Mouse (Mus musculus) forebrain, embryonic 15.5 days (tissue): ENCODE measurements at regions not wholly inside any gene's neighbourhood (a gene's known extent, or its start where the extent isn't known, plus 50 kb on each side); places are given as distances from the start of the nearest gene placed in this dataset.

Source experiments
- ATAC-seq: fragments of 200-750 bp; cut with Nextera tagmentation; replicated peaks from 2 replicates; pipeline ENCODE4 v1.8.0; 2017; ENCODE audit warnings: mild to moderate bottlenecking, moderate TSS enrichment, moderate library complexity
- H3K27ac ChIP-seq: fragments of 300-500 bp; sonication (generic); replicated peaks from 2 replicates; pipeline ENCODE4 v1.5.1; 2015; ENCODE audit warnings: mild to moderate bottlenecking, inconsistent platforms
- H3K27me3 ChIP-seq: fragments of 300-500 bp; sonication (generic); 2 replicates; pipeline ENCODE4 v1.6.1; 2015; ENCODE audit warnings: inconsistent platforms
- H3K36me3 ChIP-seq: fragments of 300-500 bp; sonication (generic); 2 replicates; pipeline ENCODE4 v1.6.1; 2015; ENCODE audit warnings: mild to moderate bottlenecking, inconsistent platforms
- H3K4me1 ChIP-seq: fragments of 300-500 bp; sonication (generic); 2 replicates; pipeline ENCODE4 v1.6.1; 2015; ENCODE audit warnings: inconsistent platforms
- H3K4me2 ChIP-seq: fragments of 300-500 bp; sonication (generic); replicated peaks from 2 replicates; pipeline ENCODE4 v1.6.1; 2015; ENCODE audit warnings: mild to moderate bottlenecking, inconsistent platforms
- H3K4me3 ChIP-seq: fragments of 300-500 bp; sonication (generic); 2 replicates; pipeline ENCODE4 v1.5.1; 2015; ENCODE audit warnings: mild to moderate bottlenecking, inconsistent platforms
- H3K9ac ChIP-seq: fragments of 300-500 bp; sonication (generic); replicated peaks from 2 replicates; pipeline ENCODE4 v1.6.1; 2015; ENCODE audit warnings: mild to moderate bottlenecking, inconsistent platforms
- H3K9me3 ChIP-seq: fragments of 300-500 bp; sonication (generic); 2 replicates; pipeline ENCODE4 v1.6.1; 2016; ENCODE audit warnings: inconsistent platforms
- WGBS: fragments of 180-500 bp; shearing (Covaris S2); methylation state at CpG from one replicate; pipeline ENCODE4 v1.1.7; 2015; ENCODE audit warnings: mixed read lengths; 5-methylcytosine and 5-hydroxymethylcytosine counted together

DNA sequence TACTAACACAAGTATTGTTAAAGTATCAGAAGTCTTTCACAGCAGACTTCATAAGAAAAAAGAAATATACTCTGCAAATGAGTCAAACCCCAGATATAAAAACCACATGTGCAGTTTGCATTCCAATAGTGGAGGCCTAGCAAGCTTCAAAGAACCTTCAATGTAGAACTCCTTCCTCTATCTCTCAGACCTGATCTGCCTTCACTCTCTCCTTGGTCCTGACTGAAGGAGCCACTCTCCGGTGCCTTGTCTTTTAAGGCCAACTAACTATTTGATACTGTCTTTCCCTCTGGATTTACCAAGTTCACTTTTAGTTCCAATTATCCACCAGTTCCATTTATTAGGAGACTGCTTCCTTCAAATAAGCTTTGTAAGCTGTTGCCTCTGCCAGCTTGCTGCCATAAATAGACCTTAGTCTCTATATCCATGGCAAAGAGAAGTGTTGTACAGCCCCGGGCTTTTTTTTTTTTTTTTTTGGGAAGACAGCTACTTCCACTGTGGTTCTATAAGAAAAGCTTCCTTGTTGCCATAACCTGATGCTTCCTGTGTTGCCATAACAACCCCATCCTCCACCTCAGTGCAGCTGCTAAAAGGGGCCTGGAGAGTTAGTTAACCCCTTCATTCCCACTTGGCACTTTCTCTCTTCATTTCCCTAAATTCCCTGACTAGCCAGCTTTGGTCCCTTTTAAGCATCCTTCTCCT is 266.5 kb upstream of the Tbl1xr1 start:
- no peak overlapping the region for H3K4me2 ChIP-seq
- peaks cover 13% of the 10 kb centered on the region for H3K4me1 ChIP-seq
- H3K36me3 ChIP-seq: no peaks in the 10 kb centered on the region
- 0 out of 2 replicates have a peak overlapping the region, but pooled peaks have one; percentile 16 for H3K27ac ChIP-seq
- peak; percentile 84 for ATAC-seq
- no peak overlapping the region for H3K4me3 ChIP-seq
- no peaks in the 10 kb centered on the region for H3K9me3 ChIP-seq
- 1% methylated on average over 2 of the region's 2 CpGs for WGBS
- H3K27me3 ChIP-seq: no peaks in the 10 kb centered on the region
- no peak overlapping the region for H3K9ac ChIP-seq

DNA sequence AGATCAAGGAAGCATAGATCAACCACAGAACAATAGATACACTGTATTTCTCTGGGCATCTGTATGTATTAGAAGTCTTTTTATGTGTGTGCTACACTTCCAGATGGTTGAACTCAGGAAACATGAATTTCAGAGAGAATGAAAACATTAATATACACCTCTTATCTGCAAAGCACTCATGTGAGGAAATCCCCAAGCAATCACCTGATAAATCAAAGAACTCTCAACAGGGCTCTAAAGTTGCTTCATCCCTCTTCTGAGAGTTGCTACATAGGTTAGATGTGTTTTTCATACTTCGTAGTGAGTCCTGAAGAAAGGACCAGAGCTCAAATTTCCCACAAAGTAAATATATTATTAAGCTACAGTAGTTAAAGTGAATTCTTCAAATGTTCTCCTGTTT is 263.1 kb upstream of the Tbl1xr1 start:
- no peak overlapping the region for H3K4me3 ChIP-seq
- H3K27me3 ChIP-seq: no peaks in the 10 kb centered on the region
- H3K9ac ChIP-seq: no peak overlapping the region
- H3K36me3 ChIP-seq: no peaks in the 10 kb centered on the region
- H3K4me2 ChIP-seq: no peak overlapping the region
- H3K9me3 ChIP-seq: no peaks in the 10 kb centered on the region
- no peak for ATAC-seq
- peaks cover 22% of the 10 kb centered on the region for H3K4me1 ChIP-seq
- WGBS: 88% methylated on average over 1 of the region's 1 CpGs
- no peak overlapping the region for H3K27ac ChIP-seq

DNA sequence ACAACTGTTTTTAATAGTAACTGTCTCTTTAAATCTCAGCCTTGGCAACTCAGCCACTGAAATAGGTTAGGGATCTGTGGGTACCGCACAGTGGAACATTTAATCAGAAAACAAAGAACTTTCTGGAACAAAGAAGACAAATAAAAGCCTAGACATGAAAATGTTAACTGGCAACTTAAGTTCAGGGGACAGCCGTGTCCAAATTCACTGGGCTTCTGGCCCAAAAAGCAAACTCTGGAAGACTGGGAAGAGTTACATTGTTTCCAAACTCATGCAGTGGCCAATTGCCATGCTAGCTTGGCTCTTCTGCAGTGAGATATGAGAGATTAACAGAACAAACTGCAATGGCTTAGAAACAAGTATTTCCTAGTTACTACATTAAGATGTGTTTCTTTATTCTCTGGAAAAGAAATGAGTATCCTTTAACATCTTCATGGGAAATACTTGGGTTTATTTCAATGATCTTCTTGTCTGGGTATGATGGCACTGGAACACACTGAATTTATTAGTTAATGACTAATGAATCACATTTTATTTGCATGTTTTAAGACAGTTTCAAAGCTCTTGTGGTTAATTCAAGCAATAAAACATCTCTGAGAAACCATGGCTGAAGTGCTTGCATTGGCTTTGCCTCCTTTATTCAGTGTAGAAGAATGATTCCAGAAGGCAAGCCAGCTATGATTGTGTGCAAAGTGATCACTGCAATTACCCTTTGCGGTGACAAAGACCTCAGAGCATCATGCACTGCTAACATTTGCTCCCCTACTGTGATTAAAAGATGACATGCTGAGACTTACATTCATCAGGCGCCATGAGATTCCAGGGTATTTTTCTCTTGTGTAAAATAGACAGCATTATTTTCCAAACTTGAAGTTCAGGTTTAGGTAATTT is 259.2 kb upstream of the Tbl1xr1 start:
- ATAC-seq: 0 out of 2 replicates have a peak, but pooled peaks have one; percentile 41
- Histone ChIP-seq H3K9ac (no peak overlapping the region), H3K9me3 (no peaks in the 10 kb centered on the region)

DNA sequence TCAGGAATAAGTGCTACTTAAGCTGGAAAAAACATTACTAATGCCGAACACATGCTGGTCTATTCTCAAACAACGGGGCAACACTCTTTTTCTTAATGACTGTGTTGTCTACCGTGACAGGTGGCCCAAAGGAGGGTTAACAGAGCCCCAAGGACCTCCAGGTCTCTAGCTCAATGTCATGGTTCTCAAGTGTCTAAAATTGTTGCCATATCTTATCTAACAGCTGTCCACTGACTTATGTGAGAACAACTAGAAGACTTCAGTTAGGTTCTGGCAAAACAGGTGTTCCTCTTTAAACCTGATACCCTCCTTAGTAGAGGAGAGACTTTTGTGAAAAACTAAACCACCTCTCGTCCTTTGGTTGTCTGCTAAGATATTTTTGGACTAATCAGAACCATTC is 257.4 kb upstream of the Tbl1xr1 start:
- Histone ChIP-seq H3K4me3 (no peak overlapping the region), H3K36me3 (no peaks in the 10 kb centered on the region), H3K27me3 (no peaks in the 10 kb centered on the region), H3K4me2 (no peak overlapping the region), H3K9me3 (no peaks in the 10 kb centered on the region), H3K27ac (no peak overlapping the region), H3K9ac (no peak overlapping the region), H3K4me1 (peaks cover 13% of the 10 kb centered on the region; the same call in 1 of the 2 replicates)
- 68% methylated on average over 4 of the region's 4 CpGs for WGBS
- no peak for ATAC-seq

More for the DNA sequence above, 259.2 kb upstream of the Tbl1xr1 start:
- no peaks in the 10 kb centered on the region for H3K27me3 ChIP-seq
- WGBS: 15% methylated on average over 4 of the region's 4 CpGs
- peaks cover 9% of the 10 kb centered on the region; the same call in 1 of the 2 replicates for H3K4me1 ChIP-seq
- H3K27ac ChIP-seq: no peak overlapping the region
- H3K36me3 ChIP-seq: no peaks in the 10 kb centered on the region
- no peak overlapping the region for H3K4me2 ChIP-seq
- H3K4me3 ChIP-seq: no peak overlapping the region

DNA sequence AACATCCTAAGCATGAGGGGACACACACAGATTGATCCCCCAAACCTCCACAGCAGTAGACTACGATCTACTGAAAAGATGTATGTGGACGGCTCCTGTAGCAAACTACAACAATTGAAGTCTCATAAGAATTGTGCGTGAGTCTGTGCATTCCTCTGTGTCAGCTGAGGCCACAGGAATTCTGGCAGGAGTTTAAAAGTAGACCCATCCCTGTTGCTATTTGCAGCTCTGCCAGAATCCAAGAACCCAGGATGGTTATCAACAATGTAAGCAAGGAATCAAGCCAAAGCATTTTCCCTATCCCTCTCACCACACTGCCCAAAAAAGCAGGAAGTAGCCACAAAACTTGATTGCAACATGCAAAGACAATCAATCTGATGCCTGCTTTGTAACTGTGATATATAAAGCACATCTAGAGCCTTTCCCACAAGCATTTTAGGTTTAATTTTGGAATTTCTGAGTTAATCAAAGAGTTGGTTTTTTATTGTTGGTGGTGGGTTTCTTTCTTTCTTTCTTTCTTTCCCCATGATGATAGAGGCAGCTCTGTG is 256.3 kb upstream of the Tbl1xr1 start:
- H3K9me3 ChIP-seq: no peaks in the 10 kb centered on the region
- no peak for ATAC-seq
- H3K36me3 ChIP-seq: no peaks in the 10 kb centered on the region
- no peak overlapping the region for H3K4me3 ChIP-seq
- WGBS: 67% methylated on average over 3 of the region's 3 CpGs
- no peak overlapping the region for H3K4me2 ChIP-seq
- peaks cover 20% of the 10 kb centered on the region for H3K4me1 ChIP-seq
- no peak overlapping the region for H3K9ac ChIP-seq
- no peak overlapping the region for H3K27ac ChIP-seq
- H3K27me3 ChIP-seq: no peaks in the 10 kb centered on the region

DNA sequence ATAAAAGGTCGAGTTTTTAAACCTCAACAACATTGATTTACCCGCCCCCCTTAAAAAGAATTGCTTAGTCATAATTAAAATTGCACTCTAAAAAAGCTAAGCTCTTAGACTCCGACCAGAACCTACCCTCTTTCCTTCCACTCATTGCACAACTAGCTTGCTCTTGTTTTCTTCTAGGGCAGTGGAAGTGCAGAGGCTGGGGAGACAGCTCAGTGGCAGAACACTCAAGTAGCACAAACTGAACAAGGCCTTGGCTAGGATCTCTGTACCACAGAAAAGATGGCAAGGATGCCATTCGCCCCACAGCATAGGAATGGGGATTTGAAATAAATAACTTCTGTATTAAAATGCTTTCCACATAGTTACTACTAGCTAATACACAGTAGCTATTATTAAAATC is 253.8 kb upstream of the Tbl1xr1 start:
- WGBS: 66% methylated on average over 4 of the region's 4 CpGs
- ATAC-seq: no peak
- H3K4me1 ChIP-seq: peaks cover 11% of the 10 kb centered on the region

DNA sequence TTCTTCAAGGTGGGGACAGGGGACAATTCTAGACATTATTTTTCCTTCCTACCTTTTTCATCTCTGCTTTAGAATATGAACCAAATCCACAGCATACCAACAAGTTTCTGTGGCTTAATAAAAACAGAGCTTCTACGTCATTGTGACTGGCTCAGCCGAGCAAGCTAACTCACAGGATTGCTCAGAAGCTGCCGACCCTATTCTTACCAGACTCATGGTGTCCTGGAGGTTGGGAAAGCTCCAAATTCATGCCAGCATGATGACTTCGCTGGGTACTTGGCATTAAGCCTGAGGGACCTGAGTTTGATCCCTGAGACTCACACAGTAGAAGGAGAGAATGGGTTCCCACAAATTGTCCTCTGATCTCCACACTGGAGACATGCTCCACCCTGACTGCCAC is 253.1 kb upstream of the Tbl1xr1 start:
- ATAC-seq: no peak
- WGBS: 48% methylated on average over 4 of the region's 4 CpGs
- H3K27me3 ChIP-seq: no peaks in the 10 kb centered on the region
- H3K4me2 ChIP-seq: no peak overlapping the region
- H3K9ac ChIP-seq: no peak overlapping the region
- no peak overlapping the region for H3K27ac ChIP-seq
- H3K9me3 ChIP-seq: no peaks in the 10 kb centered on the region
- H3K4me1 ChIP-seq: peaks cover 11% of the 10 kb centered on the region
- no peaks in the 10 kb centered on the region for H3K36me3 ChIP-seq
- H3K4me3 ChIP-seq: no peak overlapping the region

More for the DNA sequence above, 253.8 kb upstream of the Tbl1xr1 start:
- H3K9ac ChIP-seq: no peak overlapping the region
- no peak overlapping the region for H3K4me2 ChIP-seq
- H3K9me3 ChIP-seq: no peaks in the 10 kb centered on the region
- no peaks in the 10 kb centered on the region for H3K36me3 ChIP-seq
- no peak overlapping the region for H3K27ac ChIP-seq
- no peaks in the 10 kb centered on the region for H3K27me3 ChIP-seq
- no peak overlapping the region for H3K4me3 ChIP-seq

DNA sequence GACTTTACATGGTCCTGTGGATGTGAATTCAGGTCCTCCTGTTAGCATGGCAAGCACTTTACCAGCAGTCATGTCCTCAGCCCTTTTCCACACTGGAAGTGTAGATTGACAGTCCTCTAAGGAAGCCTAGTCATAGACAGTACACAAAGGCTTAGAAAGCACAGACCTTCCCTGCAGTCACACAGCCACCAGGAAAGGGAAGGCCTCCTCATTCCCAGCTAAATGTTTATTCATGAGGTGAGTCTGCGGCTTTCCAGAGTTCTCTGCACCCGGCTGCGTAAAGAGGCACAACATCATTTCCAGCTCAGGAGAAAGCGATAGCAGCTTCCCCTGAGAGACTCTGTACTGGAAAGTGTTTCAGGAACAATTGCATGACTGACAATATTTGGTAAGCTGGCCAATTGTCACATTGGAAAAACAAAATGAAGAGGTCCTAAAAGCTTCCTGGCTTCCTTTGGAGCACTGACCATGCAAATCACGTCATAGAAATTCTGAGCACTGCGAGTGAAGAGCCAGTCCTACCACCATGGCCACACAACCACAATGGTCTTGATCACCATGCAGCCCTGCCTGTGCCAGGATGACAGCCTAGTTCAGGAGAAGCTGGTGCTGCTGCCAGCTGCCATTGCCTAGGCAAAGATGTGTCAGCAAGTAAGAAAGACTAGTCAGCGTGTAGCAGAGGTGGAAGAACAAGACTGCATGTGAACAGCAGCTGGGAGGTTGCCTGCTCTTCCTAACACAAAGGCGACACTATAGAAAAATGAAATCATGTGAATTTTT is 252.2 kb upstream of the Tbl1xr1 start:
- no peaks in the 10 kb centered on the region for H3K9me3 ChIP-seq
- no peak overlapping the region for H3K27ac ChIP-seq
- H3K4me3 ChIP-seq: no peak overlapping the region
- 33% methylated on average over 8 of the region's 8 CpGs for WGBS
- peak; percentile 79 for ATAC-seq
- H3K9ac ChIP-seq: no peak overlapping the region
- no peaks in the 10 kb centered on the region for H3K27me3 ChIP-seq
- H3K4me1 ChIP-seq: peaks cover 11% of the 10 kb centered on the region
- no peaks in the 10 kb centered on the region for H3K36me3 ChIP-seq
- no peak overlapping the region for H3K4me2 ChIP-seq

DNA sequence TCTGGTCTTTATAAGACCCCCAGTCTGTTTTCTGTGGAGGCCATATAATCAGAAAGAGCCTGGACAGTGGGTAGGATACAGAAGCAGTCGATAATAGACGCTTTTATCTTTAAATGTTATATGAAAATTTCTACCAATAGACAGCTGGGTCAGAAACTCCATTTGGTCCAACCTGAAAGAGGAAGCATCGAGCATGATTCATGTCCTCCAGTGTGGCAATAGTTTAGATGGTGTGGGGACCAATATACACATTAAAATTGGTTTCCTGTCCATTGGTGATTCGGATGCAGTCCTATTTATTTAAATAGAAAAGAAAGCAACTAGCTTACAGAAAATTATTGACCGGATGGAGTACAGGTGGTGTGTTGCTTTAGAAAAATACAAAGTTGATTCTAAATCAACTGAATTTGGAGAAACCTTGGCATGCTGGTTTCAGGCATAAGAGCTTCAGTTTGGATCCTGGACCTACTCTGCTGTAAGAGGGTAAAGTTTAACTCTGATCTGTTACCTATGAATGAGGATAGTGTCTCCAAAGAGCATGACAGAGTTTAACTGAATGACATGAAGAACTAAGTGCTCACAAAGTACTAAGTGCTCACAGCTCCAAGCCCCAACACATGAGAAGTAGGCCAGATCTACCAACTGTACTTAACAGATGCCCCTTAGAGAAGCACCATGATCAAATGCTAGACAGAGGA is 251.4 kb upstream of the Tbl1xr1 start:
- no peak for ATAC-seq
- no peak overlapping the region for H3K27ac ChIP-seq
- no peak overlapping the region for H3K4me3 ChIP-seq
- H3K27me3 ChIP-seq: no peaks in the 10 kb centered on the region
- H3K36me3 ChIP-seq: no peaks in the 10 kb centered on the region
- no peak overlapping the region for H3K4me2 ChIP-seq
- H3K4me1 ChIP-seq: peaks cover 11% of the 10 kb centered on the region
- H3K9me3 ChIP-seq: no peaks in the 10 kb centered on the region
- WGBS: 94% methylated on average over 5 of the region's 5 CpGs
- H3K9ac ChIP-seq: no peak overlapping the region

DNA sequence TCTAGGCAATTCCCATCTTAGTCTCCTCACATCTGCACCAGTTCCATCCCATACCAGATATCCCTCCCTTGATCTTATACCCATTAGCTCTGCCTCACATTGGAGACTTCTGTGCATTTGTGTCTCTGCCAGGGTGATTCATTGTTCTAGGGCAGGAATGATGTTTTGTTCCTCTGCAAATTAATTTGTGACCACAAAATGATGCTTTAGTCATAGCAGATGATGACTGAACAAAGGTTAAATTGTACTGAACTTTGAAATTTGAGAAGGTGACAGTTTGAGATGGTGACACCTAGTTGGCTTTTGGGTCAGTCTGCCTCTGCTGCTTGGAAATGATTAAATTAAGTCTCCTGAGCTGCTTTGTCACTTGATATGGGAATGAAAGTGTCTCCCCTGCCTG is 248.8 kb upstream of the Tbl1xr1 start:
- ATAC-seq: no peak
- H3K9ac ChIP-seq: no peak overlapping the region
- H3K4me2 ChIP-seq: no peak overlapping the region
- no peak overlapping the region for H3K4me3 ChIP-seq
- no peaks in the 10 kb centered on the region for H3K27me3 ChIP-seq
- H3K4me1 ChIP-seq: peaks cover 11% of the 10 kb centered on the region
- H3K36me3 ChIP-seq: no peaks in the 10 kb centered on the region
- no peak overlapping the region for H3K27ac ChIP-seq
- H3K9me3 ChIP-seq: no peaks in the 10 kb centered on the region

DNA sequence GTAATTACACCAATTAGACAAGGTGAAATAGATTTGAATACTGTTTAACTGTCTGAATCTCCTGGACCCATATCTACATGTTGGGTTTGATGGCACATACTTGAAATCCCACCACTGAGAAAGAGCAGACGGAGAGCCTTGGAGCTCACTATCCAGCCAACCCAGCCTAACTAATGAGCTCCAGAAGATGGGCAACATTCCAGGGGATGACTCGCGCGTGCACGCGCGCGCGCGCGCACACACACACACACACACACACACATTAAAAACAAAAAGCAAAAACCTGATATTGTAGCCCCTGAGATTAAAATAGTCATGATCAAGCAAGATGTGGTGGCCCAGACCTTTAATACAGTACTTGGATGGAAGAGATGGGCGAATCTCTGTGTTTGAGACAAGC is 243.3 kb upstream of the Tbl1xr1 start:
- H3K4me1 ChIP-seq: no peaks in the 10 kb centered on the region
- no peaks in the 10 kb centered on the region for H3K27me3 ChIP-seq
- no peaks in the 10 kb centered on the region for H3K36me3 ChIP-seq
- no peak overlapping the region for H3K4me2 ChIP-seq
- no peak overlapping the region for H3K9ac ChIP-seq
- ATAC-seq: no peak
- no peak overlapping the region for H3K27ac ChIP-seq
- no peak overlapping the region for H3K4me3 ChIP-seq
- no peaks in the 10 kb centered on the region for H3K9me3 ChIP-seq
- 86% methylated on average over 12 of the region's 12 CpGs for WGBS
